Comparison of ENCODE assay signal across 22 mouse cellular contexts in genomic region chr4:99222221-99222620, GRCm38 (mm10). TPM values are rescaled to one million over a fixed set of nuclear protein-coding genes. Genes with fewer than 3 reads are reported as not detected.
DNase-seq lines count a peak whose midpoint lies in the region; ATAC-seq lines count a peak whose summit lies in the region.
"Had no signal": no experiment of that assay in that cellular context is flagged by ENCODE, and none has a peak within 500 bp of the region (broad histone marks: within the 10 kb centered on the region; RNA-seq: fewer than 3 reads in every experiment).

No protein-coding gene starts in this region.

- H3K9ac ChIP-seq in intestine, embryonic 14.5 days (ENCODE audit: low read length): no peak overlapping the region
- H3K9ac ChIP-seq in intestine, embryonic 16.5 days (ENCODE audit: low read depth, low read length): no peak overlapping the region
- no peak overlapping the region for H3K9ac ChIP-seq in midbrain, embryonic 11.5 days (ENCODE audit: low read length)
- H3K9ac ChIP-seq: embryonic facial prominence, embryonic 12.5 days; forebrain, embryonic 13.5 days; forebrain, embryonic 15.5 days; forebrain, postnatal 0 days had no signal

- peaks cover 29% of the 10 kb centered on the region for H3K36me3 ChIP-seq in intestine, embryonic 14.5 days (ENCODE audit: control insufficient read depth, insufficient read depth, low read length)
- no peaks in the 10 kb centered on the region for H3K36me3 ChIP-seq in intestine, embryonic 16.5 days (ENCODE audit: control insufficient read depth, insufficient read depth, low read length)
- H3K36me3 ChIP-seq in midbrain, embryonic 11.5 days (ENCODE audit: control insufficient read depth, insufficient read depth, low read length): no peaks in the 10 kb centered on the region
- H3K36me3 ChIP-seq in hindbrain, embryonic 10.5 days: peaks cover 30% of the 10 kb centered on the region
- H3K36me3 ChIP-seq: G1E had no signal

- no peak overlapping the region for H3K4me2 ChIP-seq in intestine, embryonic 14.5 days (ENCODE audit: low read length)
- H3K4me2 ChIP-seq in intestine, embryonic 16.5 days (ENCODE audit: low read depth, low read length): no peak overlapping the region
- H3K4me2 ChIP-seq in midbrain, embryonic 11.5 days: no peak overlapping the region
- H3K4me2 ChIP-seq: embryonic facial prominence, embryonic 12.5 days; forebrain, embryonic 13.5 days; forebrain, embryonic 15.5 days had no signal

- 85% methylated on average over 8 of the region's 8 CpGs for WGBS in intestine, embryonic 14.5 days
- WGBS in intestine, embryonic 16.5 days: 87% methylated on average over 8 of the region's 8 CpGs
- 87% methylated on average over 8 of the region's 8 CpGs for WGBS in midbrain, embryonic 11.5 days
- 82% methylated on average over 8 of the region's 8 CpGs for WGBS in hindbrain, embryonic 10.5 days

- DNase-seq in intestine, embryonic 14.5 days (ENCODE audit: low spot score): peak; percentile 25
- DNase-seq in R1 (ENCODE audit: low read depth, low spot score): peak; percentile 65
- peak; percentile 39 for DNase-seq in brain, adult 2 months (ENCODE audit: low read depth, low spot score)
- no peak for DNase-seq in midbrain, embryonic 11.5 days (ENCODE audit: low spot score, missing footprints)
- DNase-seq in hindbrain, embryonic 10.5 days (ENCODE audit: low spot score): no peak
- DNase-seq: adrenal gland, adult 8-10 months; adrenal gland, postnatal 14 days; adrenal gland, postnatal 36 days; cerebellum, adult 11 months; cerebellum, adult 18-20 months; cerebellum, adult 8-10 months; cerebellum, postnatal 10 days; cerebellum, postnatal 25 days; forebrain, postnatal 0 days had no signal

- no peaks in the 10 kb centered on the region; the same call in 1 of the 2 replicates for H3K4me1 ChIP-seq in intestine, embryonic 14.5 days (replicated peaks; ENCODE audit: control insufficient read depth, insufficient read depth, low read length)
- H3K4me1 ChIP-seq in intestine, embryonic 16.5 days (ENCODE audit: control insufficient read depth, insufficient read depth, low read length): no peaks in the 10 kb centered on the region
- no peaks in the 10 kb centered on the region for H3K4me1 ChIP-seq in midbrain, embryonic 11.5 days (ENCODE audit: control insufficient read depth, insufficient read depth, low read length)
- H3K4me1 ChIP-seq in hindbrain, embryonic 10.5 days (replicated peaks): no peaks in the 10 kb centered on the region; the same call in 1 of the 2 replicates
- H3K4me1 ChIP-seq: embryonic facial prominence, embryonic 12.5 days; forebrain, embryonic 13.5 days; forebrain, embryonic 15.5 days had no signal

- no peaks in the 10 kb centered on the region for H3K9me3 ChIP-seq in intestine, embryonic 14.5 days (ENCODE audit: control insufficient read depth, low read length)
- H3K9me3 ChIP-seq in intestine, embryonic 16.5 days (ENCODE audit: control insufficient read depth, low read length): no peaks in the 10 kb centered on the region
- no peaks in the 10 kb centered on the region for H3K9me3 ChIP-seq in midbrain, embryonic 11.5 days (ENCODE audit: control insufficient read depth, low read length)
- H3K9me3 ChIP-seq in hindbrain, embryonic 10.5 days: no peaks in the 10 kb centered on the region
- H3K9me3 ChIP-seq: embryonic facial prominence, embryonic 10.5 days; embryonic facial prominence, embryonic 12.5 days; forebrain, embryonic 13.5 days; forebrain, embryonic 15.5 days had no signal

- no peak overlapping the region for H3K27ac ChIP-seq in intestine, embryonic 14.5 days (ENCODE audit: low read depth)
- H3K27ac ChIP-seq in intestine, embryonic 16.5 days (ENCODE audit: low read length): no peak overlapping the region
- H3K27ac ChIP-seq in midbrain, embryonic 11.5 days (ENCODE audit: low read depth, low read length): no peak overlapping the region
- H3K27ac ChIP-seq in hindbrain, embryonic 10.5 days: no peak overlapping the region
- H3K27ac ChIP-seq: embryonic facial prominence, embryonic 10.5 days; embryonic facial prominence, embryonic 12.5 days; forebrain, embryonic 13.5 days; forebrain, embryonic 15.5 days had no signal

- no peak overlapping the region for H3K4me3 ChIP-seq in intestine, embryonic 14.5 days (ENCODE audit: low read depth, low read length)
- H3K4me3 ChIP-seq in intestine, embryonic 16.5 days (ENCODE audit: low read length): no peak overlapping the region
- no peak overlapping the region for H3K4me3 ChIP-seq in midbrain, embryonic 11.5 days (ENCODE audit: low read depth, low read length)
- no peak overlapping the region for H3K4me3 ChIP-seq in hindbrain, embryonic 10.5 days
- H3K4me3 ChIP-seq: embryonic facial prominence, embryonic 10.5 days; embryonic facial prominence, embryonic 12.5 days; forebrain, embryonic 13.5 days; forebrain, embryonic 15.5 days had no signal

- H3K27me3 ChIP-seq in intestine, embryonic 14.5 days (replicated peaks; ENCODE audit: control insufficient read depth, insufficient read depth, low read length): no peaks in the 10 kb centered on the region
- no peaks in the 10 kb centered on the region for H3K27me3 ChIP-seq in intestine, embryonic 16.5 days (replicated peaks; ENCODE audit: control insufficient read depth, insufficient read depth, low read length)
- H3K27me3 ChIP-seq in midbrain, embryonic 11.5 days (ENCODE audit: control insufficient read depth, insufficient read depth, low read length): no peaks in the 10 kb centered on the region
- H3K27me3 ChIP-seq in hindbrain, embryonic 10.5 days (ENCODE audit: insufficient read depth, poor library complexity, severe bottlenecking): no peaks in the 10 kb centered on the region
- H3K27me3 ChIP-seq: embryonic facial prominence, embryonic 12.5 days; forebrain, embryonic 13.5 days; forebrain, embryonic 15.5 days; Patski had no signal

- no peak for ATAC-seq in intestine, embryonic 14.5 days (replicated peaks; ENCODE audit: low FRiP score, low TSS enrichment, low read depth)
- no peak for ATAC-seq in intestine, embryonic 16.5 days
- no peak for ATAC-seq in midbrain, embryonic 11.5 days (ENCODE audit: low FRiP score)
- ATAC-seq: activated CD4-positive, CD25-positive, alpha-beta regulatory T cell, adult 4 months; forebrain, embryonic 13.5 days; forebrain, embryonic 15.5 days; forebrain, postnatal 0 days; Patski had no signal

RNA-seq across cellular contexts. Expression of gene Atg4c, which starts 28.5 kb away (rescaled TPM):
- 13.4 and 15.4 TPM in 2 replicates for polyA plus RNA-seq in intestine, embryonic 14.5 days (2014; fragmentation: Nextera tagmentation; extraction: Ambion mirVana)
- polyA plus RNA-seq in intestine, embryonic 16.5 days (2015; fragmentation: Nextera tagmentation; extraction: Ambion mirVana): 15.0 and 15.7 TPM in 2 replicates
- 13.7 and 16.7 TPM in 2 replicates for polyA plus RNA-seq in midbrain, embryonic 11.5 days (2014; fragmentation: Nextera tagmentation; extraction: Ambion mirVana)
- 11.8 and 13.0 TPM in 2 replicates for polyA plus RNA-seq in hindbrain, embryonic 10.5 days (2016; fragmentation: Nextera tagmentation; extraction: Ambion mirVana)
- polyA plus RNA-seq: G1E had no signal

Comparison
In these comparisons a context has a peak if more than half of its experiments do, and no peak if none do; other contexts are left out.
1. DNase-seq: peak in intestine, embryonic 14.5 days (single experiment), R1 (single experiment) and brain, adult 2 months (single experiment); none in midbrain, embryonic 11.5 days (single experiment) and hindbrain, embryonic 10.5 days (single experiment).